Mouse (Mus musculus) liver, embryonic 16.5 days (tissue): ENCODE data around the gene Haus2. TPM values are rescaled to one million over a fixed set of nuclear protein-coding genes. Genes with fewer than 3 reads are reported as not detected.
A peak's percentile ranks its signal among the peaks of the same experiment; 100 is the strongest.

Experiments
- ATAC-seq: fragments of 200-750 bp; cut with Nextera tagmentation; 2 replicates; pipeline ENCODE4 v1.8.0; 2017; ENCODE audit warnings: low read depth, mild to moderate bottlenecking, moderate number of reproducible peaks, moderate library complexity
- H3K27ac ChIP-seq: fragments of 300-500 bp; sonication (generic); 2 replicates; pipeline ENCODE4 v1.5.1; 2014; ENCODE audit warnings: mild to moderate bottlenecking, low read length
- H3K27me3 ChIP-seq: fragments of 300-500 bp; sonication (generic); 2 replicates; pipeline ENCODE4 v1.6.1; 2014; ENCODE audit warnings: low read depth, low read length, mixed read lengths; ENCODE audit not compliant: control insufficient read depth, insufficient read depth
- H3K36me3 ChIP-seq: fragments of 300-500 bp; sonication (generic); 2 replicates; pipeline ENCODE4 v1.6.1; 2014; ENCODE audit warnings: mild to moderate bottlenecking; ENCODE audit not compliant: control insufficient read depth, insufficient read depth
- H3K4me1 ChIP-seq: fragments of 300-500 bp; sonication (generic); 2 replicates; pipeline ENCODE4 v1.6.1; 2014; ENCODE audit warnings: low read depth, low read length, mixed read lengths; ENCODE audit not compliant: control insufficient read depth
- H3K4me2 ChIP-seq: fragments of 300-500 bp; sonication (generic); 2 replicates; pipeline ENCODE4 v1.6.1; 2014; ENCODE audit warnings: low read depth, low read length, mixed read lengths
- H3K4me3 ChIP-seq: fragments of 300-500 bp; sonication (generic); 2 replicates; pipeline ENCODE4 v1.5.1; 2014; ENCODE audit warnings: low read depth, mild to moderate bottlenecking, low read length
- H3K9ac ChIP-seq: fragments of 300-500 bp; sonication (generic); 2 replicates; pipeline ENCODE4 v1.6.1; 2014; ENCODE audit warnings: low read depth, low read length
- H3K9me3 ChIP-seq: fragments of 300-500 bp; sonication (generic); replicated peaks from 2 replicates; pipeline ENCODE4 v1.6.1; 2016; ENCODE audit warnings: low read length; ENCODE audit not compliant: control insufficient read depth
- WGBS: fragments of 180-500 bp; shearing (Covaris S2); extraction: QIAGEN DNeasy Blood & Tissue Kit; methylation state at CpG from one replicate; pipeline ENCODE4 v1.1.7; 2014; ENCODE audit not compliant: insufficient replicate concordance; 5-methylcytosine and 5-hydroxymethylcytosine counted together
- polyA plus RNA-seq: library from polyadenylated mRNA; unstranded; fragments of >200 nt; fragmentation: Nextera tagmentation; extraction: Ambion mirVana; gene quantifications from 2 replicates; pipeline ENCODE4 v1.2.1, GENCODE M21; 2015

The Haus2 gene
- polyA plus RNA-seq, 1 experiment from 2014 or later = 9.7 TPM

GRCm38 (mm10) chr2:120654693-120655092 is 45.5 kb downstream of the Haus2 start:
- Histone ChIP-seq H3K27me3 (no peaks in the 10 kb centered on the region), H3K36me3 (no peaks in the 10 kb centered on the region), H3K4me2 (no peak overlapping the region), H3K4me1 (peaks cover 10% of the 10 kb centered on the region), H3K9me3 (no peaks in the 10 kb centered on the region), H3K27ac (no peak overlapping the region), H3K9ac (no peak overlapping the region), H3K4me3 (no peak overlapping the region)
- no peak for ATAC-seq
- WGBS = 56% methylated on average over 2 of the region's 2 CpGs

GRCm38 (mm10) chr2:120655905-120656304 is 46.7 kb downstream of the Haus2 start:
- Histone ChIP-seq H3K4me2 (no peak overlapping the region), H3K4me3 (no peak overlapping the region), H3K36me3 (no peaks in the 10 kb centered on the region), H3K9ac (no peak overlapping the region), H3K27ac (no peak overlapping the region), H3K4me1 (peaks cover 21% of the 10 kb centered on the region), H3K27me3 (no peaks in the 10 kb centered on the region), H3K9me3 (no peaks in the 10 kb centered on the region)
- WGBS = 58% methylated on average over 5 of the region's 5 CpGs
- no peak for ATAC-seq

- Histone ChIP-seq H3K9ac (no peak overlapping the region), H3K4me1 (peaks cover 23% of the 10 kb centered on the region), H3K36me3 (no peaks in the 10 kb centered on the region), H3K27ac (no peak overlapping the region), H3K27me3 (no peaks in the 10 kb centered on the region), H3K9me3 (no peaks in the 10 kb centered on the region), H3K4me3 (no peak overlapping the region), H3K4me2 (no peak overlapping the region)
- ATAC-seq = peak; percentile 42
- WGBS = 11% methylated on average over 2 of the region's 2 CpGs
Measured at GRCm38 (mm10) chr2:120656711-120657110, 47.5 kb downstream of the Haus2 start.

- Histone ChIP-seq H3K9me3 (no peaks in the 10 kb centered on the region), H3K4me3 (no peak overlapping the region), H3K27me3 (no peaks in the 10 kb centered on the region), H3K36me3 (no peaks in the 10 kb centered on the region), H3K9ac (no peak overlapping the region), H3K27ac (no peak overlapping the region), H3K4me1 (peaks cover 23% of the 10 kb centered on the region), H3K4me2 (no peak overlapping the region)
- WGBS = 20% methylated on average over 5 of the region's 5 CpGs
- no peak for ATAC-seq
Measured at GRCm38 (mm10) chr2:120658486-120658885, 49.3 kb downstream of the Haus2 start.

GRCm38 (mm10) chr2:120659318-120659717 is 50.1 kb downstream of the Haus2 start:
- H3K4me1 ChIP-seq = peaks cover 23% of the 10 kb centered on the region
- H3K27ac ChIP-seq = no peak overlapping the region
- H3K4me2 ChIP-seq = no peak overlapping the region
- no peak overlapping the region for H3K9ac ChIP-seq
- H3K36me3 ChIP-seq = no peaks in the 10 kb centered on the region
- no peak for ATAC-seq
- H3K9me3 ChIP-seq = no peaks in the 10 kb centered on the region
- H3K4me3 ChIP-seq = no peak overlapping the region
- no peaks in the 10 kb centered on the region for H3K27me3 ChIP-seq

- Histone ChIP-seq H3K36me3 (no peaks in the 10 kb centered on the region), H3K4me3 (no peak overlapping the region), H3K27me3 (no peaks in the 10 kb centered on the region), H3K4me2 (no peak overlapping the region; the same call in 1 of the 2 replicates), H3K9me3 (no peaks in the 10 kb centered on the region), H3K4me1 (peaks cover 23% of the 10 kb centered on the region), H3K27ac (no peak overlapping the region), H3K9ac (no peak overlapping the region)
- WGBS = 22% methylated on average over 5 of the region's 5 CpGs
- ATAC-seq = peak; percentile 84
Measured at GRCm38 (mm10) chr2:120660486-120661078, 51.4 kb downstream of the Haus2 start.

GRCm38 (mm10) chr2:120662766-120663165 is 53.6 kb downstream of the Haus2 start:
- H3K27me3 ChIP-seq = no peaks in the 10 kb centered on the region
- H3K4me2 ChIP-seq = no peak overlapping the region
- ATAC-seq = no peak
- H3K36me3 ChIP-seq = no peaks in the 10 kb centered on the region
- no peak overlapping the region for H3K9ac ChIP-seq
- no peaks in the 10 kb centered on the region for H3K9me3 ChIP-seq
- no peak overlapping the region for H3K4me3 ChIP-seq
- H3K27ac ChIP-seq = no peak overlapping the region
- peaks cover 16% of the 10 kb centered on the region for H3K4me1 ChIP-seq

GRCm38 (mm10) chr2:120663491-120664154 is 54.4 kb downstream of the Haus2 start:
- WGBS = 53% methylated on average over 3 of the region's 3 CpGs
- H3K4me1 ChIP-seq = peaks cover 16% of the 10 kb centered on the region
- no peaks in the 10 kb centered on the region for H3K9me3 ChIP-seq
- H3K4me2 ChIP-seq = no peak overlapping the region
- H3K9ac ChIP-seq = no peak overlapping the region
- H3K4me3 ChIP-seq = no peak overlapping the region
- H3K36me3 ChIP-seq = no peaks in the 10 kb centered on the region
- ATAC-seq = no peak
- H3K27ac ChIP-seq = no peak overlapping the region
- no peaks in the 10 kb centered on the region for H3K27me3 ChIP-seq

GRCm38 (mm10) chr2:120667446-120667845 is 58.3 kb downstream of the Haus2 start:
- no peak overlapping the region for H3K27ac ChIP-seq
- H3K9me3 ChIP-seq = no peaks in the 10 kb centered on the region
- H3K4me3 ChIP-seq = no peak overlapping the region
- no peaks in the 10 kb centered on the region for H3K27me3 ChIP-seq
- H3K9ac ChIP-seq = no peak overlapping the region
- WGBS = 38% methylated on average over 2 of the region's 2 CpGs
- H3K4me1 ChIP-seq = no peaks in the 10 kb centered on the region
- H3K4me2 ChIP-seq = no peak overlapping the region
- ATAC-seq = no peak
- H3K36me3 ChIP-seq = no peaks in the 10 kb centered on the region
